Mouse (Mus musculus): ENCODE data around the gene Fmo4.

GRCm38 (mm10) chr1:162813143-162813835 lies 483 bp downstream of the Fmo4 start:
- TF ChIP-seq POLR2A (IDR thresholded peaks at IDR 0.05; ENCODE audit: low read depth, low read length) (no peak), CTCF (IDR thresholded peaks at IDR 0.05; ENCODE audit: borderline replicate concordance, insufficient read depth, low read length) (no peak)
